Mouse (Mus musculus) brown adipose tissue, adult 24 weeks (tissue): ENCODE measurements around the gene Gm3043. TPM values are rescaled to one million over a fixed set of nuclear protein-coding genes. Genes with fewer than 3 reads are reported as not detected.
"Not testable (repeated sequence)": the region's sequence is repeated elsewhere in the genome, so short reads cannot be mapped to it uniquely, and the experiment has no call there.

Experiments used
- H3K27ac ChIP-seq: fragments of 200-500 bp; replicated peaks from 2 replicates; pipeline ENCODE4 v1.5.1; 2012; ENCODE audit warnings: low read depth, mild to moderate bottlenecking, low read length
- H3K4me1 ChIP-seq: fragments of 200-500 bp; 2 replicates; pipeline ENCODE4 v1.6.1; 2012; ENCODE audit warnings: low read length, mixed read lengths; ENCODE audit not compliant: control insufficient read depth, insufficient read depth, insufficient read length
- H3K4me3 ChIP-seq: fragments of 200-500 bp; 2 replicates; pipeline ENCODE4 v1.5.1; 2012; ENCODE audit warnings: low read depth, mild to moderate bottlenecking, low read length, moderate library complexity; ENCODE audit not compliant: insufficient read depth
- polyA plus RNA-seq: library from polyadenylated mRNA; stranded (reverse); fragments of >200 nt; gene quantifications from 2 replicates; pipeline ENCODE4 v1.2.4, GENCODE M21; 2012; ENCODE audit not compliant: missing spikeins, insufficient read depth, insufficient read length

Gm3043 gene
- not detected in 2 replicates for polyA plus RNA-seq

- not testable (repeated sequence) for H3K4me3 ChIP-seq, H3K4me1 ChIP-seq, H3K27ac ChIP-seq
Measured at GRCm38 (mm10) chr14:3688483-3688882, at the start of gene Gm3043. Gene Gm3043 (plus strand): TSS chr14:3688783.

- H3K4me1 ChIP-seq, H3K4me3 ChIP-seq, H3K27ac ChIP-seq: not testable (repeated sequence)
Measured at GRCm38 (mm10) chr14:3651730-3652129, 36.9 kb upstream of the Gm3043 start, which contains the start of gene Gm3020. Gene Gm3020 (plus strand): TSS chr14:3652030.

Other genes starting within 250 kb of the Gm3043 start
- not detected in 2 replicates for gene Gm10408, start 239.4 kb upstream of the Gm3043 start, polyA plus RNA-seq
- gene Gm3012, start 54.3 kb upstream of the Gm3043 start, polyA plus RNA-seq, result not detected in 2 replicates
- gene Gm3020, start 36.8 kb upstream of the Gm3043 start, polyA plus RNA-seq, result not detected in 2 replicates
- gene Gm3002, start 121.3 kb downstream of the Gm3043 start, polyA plus RNA-seq, result not detected in 2 replicates
- gene Gm3033, start 157.5 kb downstream of the Gm3043 start, polyA plus RNA-seq, result not detected in 2 replicates
- gene Gm2916, start 195.4 kb downstream of the Gm3043 start, polyA plus RNA-seq, result not detected in 2 replicates
- not detected in 2 replicates for gene Gm3029, start 243.0 kb downstream of the Gm3043 start, polyA plus RNA-seq